Mouse (Mus musculus) kidney, adult 9 months (tissue): Measurements from ENCODE around the gene Acer3.

Experiments
- DNase-seq: peaks from one replicate; pipeline ENCODE4 v3.0.0; 2022

The Acer3 gene

DNA sequence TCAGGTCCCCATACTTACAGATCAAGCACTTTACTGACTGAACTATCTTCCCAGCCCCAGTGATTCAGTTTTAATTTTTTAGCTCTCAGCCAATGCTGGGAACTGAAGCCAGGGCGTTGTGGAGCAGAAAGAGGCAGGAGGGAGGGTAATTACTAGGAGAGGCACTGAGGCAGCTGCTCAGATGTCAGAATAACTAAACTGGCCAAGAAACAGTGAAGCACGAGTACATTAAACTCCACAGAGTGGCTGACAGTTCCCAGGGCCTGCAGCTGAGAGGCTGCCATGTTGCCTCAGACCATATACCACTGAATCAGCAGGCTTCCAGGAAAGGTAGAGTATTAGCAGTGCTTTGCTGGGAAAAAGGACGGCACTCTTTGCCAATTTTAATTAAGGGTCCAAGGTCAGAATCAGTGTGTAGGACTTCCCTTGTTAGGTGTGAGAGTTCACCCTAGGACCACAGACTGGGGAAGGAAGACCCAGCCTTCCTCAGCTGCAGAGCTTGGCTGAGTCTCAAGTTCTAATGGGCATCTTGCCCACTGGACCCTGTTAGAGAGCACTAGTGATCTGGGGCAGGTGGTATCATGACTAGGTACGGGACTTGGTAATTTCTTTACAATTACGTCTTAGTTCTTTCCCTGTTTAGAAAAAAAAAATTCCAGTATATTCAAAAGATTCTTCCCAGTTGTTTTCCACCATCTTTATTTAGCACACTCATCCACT is 11.8 kb upstream of the Acer3 start:
- no peak for DNase-seq

DNA sequence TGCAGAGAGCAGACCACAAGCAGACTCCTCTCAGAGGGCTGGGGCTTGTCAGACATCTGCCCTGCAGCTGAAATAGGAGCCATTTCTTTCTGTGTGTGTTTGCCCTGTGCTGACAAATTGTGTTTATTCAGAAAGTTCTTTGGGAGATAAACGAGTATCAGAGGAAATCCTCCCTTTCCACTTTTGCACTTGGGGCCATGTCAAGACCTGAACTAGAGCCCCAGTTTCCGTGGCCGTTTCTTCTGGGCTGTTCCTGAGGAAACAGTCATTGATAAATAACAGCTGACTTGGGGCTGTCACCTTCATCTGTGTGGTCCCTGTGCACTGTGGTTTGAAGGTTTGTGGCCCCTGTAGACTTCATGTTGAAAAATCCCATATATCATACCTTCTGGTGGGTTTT is 10.9 kb upstream of the Acer3 start:
- DNase-seq: no peak

DNA sequence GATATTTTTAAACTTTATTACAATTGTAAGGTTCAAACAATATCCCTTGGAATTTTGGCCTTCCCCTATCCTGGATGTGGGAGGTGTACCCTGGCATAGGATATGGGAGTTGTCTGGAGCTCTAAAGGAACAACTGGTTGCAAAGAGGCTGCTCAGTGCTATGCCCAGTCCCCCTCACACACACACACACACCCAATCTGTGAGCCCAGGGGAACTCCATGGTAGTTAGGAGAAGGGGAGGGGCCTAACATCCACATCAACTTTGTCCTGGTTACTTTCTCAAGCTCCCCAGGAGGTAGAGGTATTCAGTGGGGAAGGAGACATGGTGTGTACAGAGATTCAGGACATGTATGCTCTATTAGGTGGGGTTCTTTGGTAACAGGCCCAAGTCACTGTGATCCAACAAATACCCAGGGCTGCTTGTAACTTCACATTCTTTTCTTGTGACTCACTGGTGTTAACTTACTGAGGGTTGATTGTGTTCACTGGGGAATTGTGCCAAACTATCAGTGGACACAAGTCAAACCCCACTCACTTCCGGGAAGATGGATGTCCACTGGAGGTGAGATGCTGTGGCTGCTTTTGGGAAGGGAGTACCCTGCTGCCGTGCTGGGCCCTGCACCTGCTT is 9.5 kb upstream of the Acer3 start:
- DNase-seq: no peak

DNA sequence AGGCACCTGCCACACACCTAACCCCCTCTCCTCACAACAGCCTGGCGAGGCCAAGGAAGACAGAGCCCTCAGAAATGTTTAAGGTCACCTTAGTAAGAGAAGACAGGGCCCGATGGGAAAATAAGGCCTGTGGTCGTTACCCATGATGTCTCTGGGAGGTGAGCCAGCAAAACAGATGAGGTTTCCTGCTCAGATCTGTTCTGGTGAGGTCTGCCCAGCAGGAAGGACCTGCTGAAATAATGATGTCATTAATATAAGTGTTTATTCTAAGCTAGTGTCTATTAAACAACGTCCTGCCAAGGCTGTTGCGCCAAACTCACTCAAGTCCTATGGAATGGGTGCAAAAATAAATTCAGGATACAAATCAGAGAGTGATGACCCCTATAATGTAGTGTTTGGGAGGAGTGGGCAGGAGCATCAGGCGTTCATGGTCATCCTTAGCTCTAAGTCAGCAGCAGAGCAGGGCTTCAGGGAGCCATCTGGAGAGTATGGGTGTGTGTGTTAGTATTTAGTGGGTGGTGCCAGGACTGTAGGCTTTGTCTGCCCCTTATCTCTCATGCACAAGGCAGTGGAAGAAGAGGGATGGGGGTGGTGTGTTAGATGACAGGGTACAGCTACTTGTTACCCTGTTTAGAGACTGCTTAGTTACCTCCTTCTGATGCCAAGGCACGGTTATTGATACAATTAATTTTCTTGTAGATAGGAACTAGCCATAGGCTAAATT is 8.8 kb upstream of the Acer3 start:
- DNase-seq: no peak

DNA sequence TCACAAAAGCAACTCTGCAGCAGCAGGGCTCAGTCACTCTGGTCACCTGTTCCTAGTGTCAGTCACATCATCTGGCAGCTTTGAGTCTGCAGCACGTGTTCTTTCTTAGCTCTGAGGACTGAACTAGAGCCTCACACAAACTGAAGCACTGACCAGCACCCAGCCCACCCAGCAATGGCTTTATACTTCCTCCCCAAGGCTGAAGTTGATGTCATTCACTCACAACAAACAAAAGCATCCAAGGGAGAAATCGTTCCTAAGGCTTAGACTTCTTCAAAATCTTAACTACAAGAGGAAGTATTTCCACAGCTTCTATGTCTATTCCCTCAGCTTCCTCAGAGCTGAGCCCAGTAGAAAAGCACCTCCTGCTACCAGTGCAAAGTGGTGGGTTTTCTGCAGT is 7.3 kb upstream of the Acer3 start:
- DNase-seq: no peak

DNA sequence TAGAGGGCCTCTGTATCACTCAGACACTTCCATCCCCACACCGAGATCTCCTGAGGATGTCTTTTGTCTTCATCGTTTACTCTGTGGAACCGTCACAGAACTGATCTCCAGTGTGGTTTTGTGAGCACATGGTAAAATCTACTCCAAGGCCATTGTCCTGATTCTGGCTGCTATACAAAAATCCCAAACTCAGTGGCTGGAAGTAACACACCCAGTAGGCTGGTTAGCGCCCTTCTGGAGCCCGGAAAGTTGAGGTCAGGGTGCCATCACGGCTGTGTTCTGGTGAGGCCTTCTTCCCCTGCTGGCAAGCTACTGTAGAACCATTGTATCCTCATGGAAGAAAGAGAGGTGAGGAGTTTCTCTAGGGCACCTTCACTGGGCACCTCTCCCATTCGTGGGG is 5.0 kb upstream of the Acer3 start:
- no peak for DNase-seq

DNA sequence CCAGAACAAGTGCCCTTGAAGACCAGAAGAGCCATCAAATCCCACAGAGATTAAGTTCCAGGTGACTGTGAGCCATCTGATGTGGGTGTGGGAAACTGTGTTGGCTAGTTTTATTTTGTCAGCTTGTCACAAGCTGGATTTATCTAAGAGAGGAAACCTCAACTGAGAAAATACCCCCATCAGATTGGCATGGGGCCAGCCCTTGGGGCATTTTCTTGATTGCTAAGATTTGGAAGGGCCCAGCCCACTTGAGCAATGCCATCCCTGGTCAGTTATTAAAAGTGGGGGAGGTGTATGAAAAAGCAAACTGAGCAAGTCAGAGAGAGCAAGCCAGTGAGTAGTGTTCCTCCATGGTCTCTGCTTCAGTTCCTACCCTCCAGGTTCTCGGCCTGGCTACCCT is 3.2 kb upstream of the Acer3 start:
- DNase-seq: no peak

DNA sequence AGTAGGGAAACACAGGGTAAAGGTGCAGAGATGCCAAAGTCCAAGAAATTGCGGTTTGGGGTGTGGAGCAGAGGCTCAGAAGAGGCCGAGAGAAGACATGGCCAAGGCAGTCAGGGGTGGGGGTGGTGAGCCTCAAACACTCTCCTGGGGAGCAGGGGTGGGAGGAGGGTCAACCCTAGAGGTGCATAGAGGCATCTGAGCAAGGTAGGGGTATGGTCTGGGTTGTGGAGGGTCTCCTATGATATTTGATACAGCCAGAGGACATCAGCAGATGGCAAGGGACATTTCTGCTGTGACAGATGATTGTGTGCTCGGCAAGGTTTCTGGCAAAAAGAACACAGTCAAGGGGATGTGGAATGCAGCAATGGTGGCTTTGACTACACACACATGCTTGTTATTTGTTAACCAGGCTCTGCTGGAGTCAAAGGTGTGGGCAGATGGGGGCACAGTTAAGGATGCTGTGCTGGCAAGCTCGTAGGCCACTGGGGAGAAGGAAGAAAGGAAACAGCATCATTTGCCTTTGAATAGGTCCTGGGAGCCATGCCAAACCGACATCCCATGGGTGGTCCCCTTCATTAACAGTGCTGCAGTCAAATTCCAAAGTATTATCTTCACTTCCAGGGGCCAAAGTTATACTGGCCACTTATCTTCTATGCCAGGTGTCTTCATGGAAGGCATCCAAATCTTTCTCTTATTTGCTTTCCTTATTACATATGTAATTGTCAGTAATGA is 2.4 kb upstream of the Acer3 start:
- DNase-seq: peak; percentile 31

DNA sequence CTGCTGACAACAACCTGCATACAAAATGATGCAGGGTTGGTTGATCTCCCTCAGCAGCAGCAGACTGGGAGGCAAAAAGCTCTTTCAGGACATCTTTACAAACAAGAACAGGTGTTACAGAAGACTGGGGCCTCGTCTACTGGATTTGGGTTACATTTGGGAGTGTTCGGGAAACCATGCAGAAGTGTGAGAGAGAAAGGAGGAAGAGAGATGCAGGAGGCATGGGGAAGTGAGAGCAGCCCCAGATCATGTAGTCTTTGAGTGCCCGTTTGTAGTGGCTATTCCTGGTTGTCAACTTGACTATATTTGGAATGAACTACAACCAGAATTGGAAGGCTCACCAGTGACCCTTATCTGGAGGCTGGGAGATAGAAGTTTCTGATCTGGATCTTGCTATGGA is 1.4 kb upstream of the Acer3 start:
- no peak for DNase-seq

DNA sequence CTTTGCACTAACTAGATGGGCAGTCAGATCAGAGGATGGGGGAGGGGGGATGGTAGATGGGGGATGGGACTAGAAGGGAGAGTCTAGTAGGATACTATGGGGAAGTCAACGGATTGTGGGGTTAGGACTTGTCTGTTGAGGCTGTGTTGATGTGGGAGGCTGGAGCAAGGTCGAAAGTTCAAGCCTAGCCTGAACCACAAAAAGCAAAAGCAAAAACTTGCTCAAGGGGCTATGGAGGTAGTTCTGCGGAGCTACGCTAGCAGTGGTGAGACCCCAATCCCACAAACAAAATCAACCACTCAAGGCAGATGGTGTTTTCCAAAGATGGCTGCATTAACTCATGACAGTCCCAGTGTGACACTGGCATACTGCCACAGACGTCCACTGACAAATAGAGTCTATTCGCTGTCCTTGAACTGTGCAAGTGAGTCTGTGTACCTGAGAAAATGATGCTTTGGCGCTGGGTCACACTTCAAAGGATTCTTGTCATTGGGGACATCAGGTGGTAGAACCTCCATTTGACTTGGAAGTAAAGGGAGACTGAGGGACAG is 927 bp downstream of the Acer3 start:
- DNase-seq: no peak

DNA sequence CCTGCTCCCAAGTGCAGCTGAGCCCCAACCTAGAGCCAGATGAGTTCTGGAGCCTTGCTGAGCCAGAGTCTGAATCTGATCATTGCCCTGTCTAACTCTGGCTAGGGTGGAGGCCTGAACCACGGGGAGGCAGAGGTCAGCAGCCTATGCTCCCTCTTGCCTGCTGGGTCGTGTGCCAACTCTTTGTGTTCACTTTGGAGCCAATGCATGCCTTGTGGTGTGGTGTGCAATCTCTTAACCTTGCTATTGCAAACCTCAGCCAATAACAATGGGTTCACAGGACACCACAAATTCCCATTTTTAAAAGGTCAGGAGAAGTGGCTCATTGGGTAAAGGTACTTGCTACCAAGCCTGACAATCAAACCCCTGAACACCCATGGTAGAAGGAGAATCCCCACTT is 4.4 kb downstream of the Acer3 start:
- DNase-seq: no peak

DNA sequence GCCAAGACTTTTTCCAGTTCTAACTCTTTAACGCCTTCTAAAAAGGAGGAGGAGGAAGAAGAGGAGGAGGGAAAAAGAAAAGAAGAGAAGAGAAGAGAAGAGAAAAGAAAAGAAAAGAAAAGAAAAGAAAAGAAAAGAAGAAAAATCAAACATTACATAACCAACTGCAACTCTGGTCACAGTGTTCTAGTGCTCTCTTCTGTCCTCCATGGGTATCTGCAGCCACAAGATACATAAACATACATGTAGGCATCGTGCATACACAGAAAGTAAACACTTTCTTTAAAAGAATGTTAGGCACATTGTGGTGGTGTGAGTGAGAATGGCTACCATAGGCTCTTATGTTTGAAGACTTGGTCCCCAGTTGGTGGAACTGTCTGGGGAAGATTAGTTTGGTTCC is 5.9 kb downstream of the Acer3 start:
- no peak for DNase-seq

DNA sequence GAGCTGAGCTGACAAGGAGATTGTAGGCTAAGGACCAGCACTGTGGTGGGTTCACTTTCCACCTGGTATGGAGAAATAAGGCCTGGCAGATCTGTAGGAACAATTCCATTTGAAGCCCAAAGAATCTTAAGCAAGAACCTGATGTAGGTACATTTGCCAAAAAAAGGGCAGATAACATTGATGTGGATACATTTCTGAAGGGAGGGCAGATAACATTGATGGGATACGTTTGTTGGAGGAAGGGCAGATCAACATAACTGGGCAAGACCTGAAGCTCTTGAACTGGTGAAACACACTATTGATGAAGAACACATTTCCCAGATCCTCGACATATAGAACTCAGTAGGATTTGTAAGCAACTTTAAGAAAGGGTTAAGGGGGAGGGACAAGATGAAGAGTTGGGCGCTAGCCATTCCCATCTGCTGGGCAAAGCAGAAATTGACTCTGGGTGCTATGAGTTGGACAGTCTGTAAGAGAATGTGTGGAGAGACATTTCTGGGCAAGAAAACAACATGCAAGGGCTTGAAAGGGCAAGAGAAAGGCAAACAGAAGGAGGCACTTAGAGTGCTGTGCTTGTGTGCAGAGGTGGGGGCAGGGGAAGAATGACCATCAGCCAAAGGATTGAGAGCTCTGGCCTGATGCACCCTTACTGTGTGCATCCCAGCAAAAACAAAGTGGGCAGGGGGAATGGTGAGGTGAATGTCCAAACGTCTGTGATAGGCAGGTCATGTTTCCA is 8.7 kb downstream of the Acer3 start:
- DNase-seq: no peak

DNA sequence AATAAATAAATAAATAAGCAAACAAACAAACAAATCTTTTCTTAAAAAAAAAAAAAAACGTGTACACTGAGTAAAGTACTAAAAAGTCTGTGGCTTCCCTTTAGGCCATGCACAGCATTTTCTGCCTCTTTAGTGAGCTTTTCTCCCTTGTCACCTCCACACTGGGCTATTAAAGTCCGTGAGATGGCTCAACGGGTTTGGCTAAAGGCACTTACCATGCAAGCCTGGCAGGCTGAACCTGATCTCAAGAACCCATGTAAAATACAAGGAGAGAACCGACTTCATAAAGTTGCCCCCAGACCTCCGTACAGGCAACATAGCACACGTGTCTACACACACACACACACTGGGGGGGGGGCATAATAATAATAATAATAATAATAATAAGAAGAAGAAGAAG is 10.7 kb downstream of the Acer3 start:
- no peak for DNase-seq

DNA sequence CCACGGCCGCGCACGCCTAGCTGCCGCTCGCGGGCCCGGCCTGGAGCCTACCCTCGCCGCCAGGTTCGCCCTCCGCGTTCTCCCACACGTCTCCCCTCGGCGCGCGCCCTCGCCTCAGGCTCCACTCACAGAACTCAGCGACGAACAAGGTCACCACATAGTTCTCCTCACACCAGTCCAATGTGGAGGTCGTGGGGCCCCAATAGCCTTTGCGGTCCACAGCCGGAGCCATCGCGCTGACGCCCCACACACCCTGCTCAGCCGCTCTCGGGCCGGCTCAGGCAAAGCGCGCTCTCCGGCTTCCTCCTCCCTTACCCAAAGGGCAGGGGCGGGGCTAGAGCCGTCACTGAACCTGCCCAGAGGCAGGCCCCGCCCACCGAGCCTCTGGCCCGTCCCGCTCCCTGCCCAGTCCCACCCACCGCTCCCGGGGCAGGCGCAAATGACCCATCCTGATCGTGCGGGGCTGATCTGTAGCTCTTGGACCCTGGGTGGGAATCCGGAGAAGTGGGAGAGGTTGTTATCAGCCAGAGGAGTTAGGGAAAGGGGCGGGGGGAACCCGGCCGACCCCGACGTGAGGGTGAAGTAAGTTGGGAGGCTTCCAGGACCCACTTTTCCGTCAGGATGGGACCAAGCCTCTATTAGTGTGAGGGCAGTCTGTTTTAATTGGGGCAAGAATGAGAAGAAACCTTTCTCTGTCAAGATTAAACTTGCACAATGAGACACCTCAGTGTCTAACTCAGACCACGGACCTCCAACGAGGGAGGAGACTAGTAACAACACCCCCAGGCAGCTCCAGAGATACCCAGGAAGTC is 11.6 kb downstream of the Acer3 start:
- peak; percentile 95 for DNase-seq

DNA sequence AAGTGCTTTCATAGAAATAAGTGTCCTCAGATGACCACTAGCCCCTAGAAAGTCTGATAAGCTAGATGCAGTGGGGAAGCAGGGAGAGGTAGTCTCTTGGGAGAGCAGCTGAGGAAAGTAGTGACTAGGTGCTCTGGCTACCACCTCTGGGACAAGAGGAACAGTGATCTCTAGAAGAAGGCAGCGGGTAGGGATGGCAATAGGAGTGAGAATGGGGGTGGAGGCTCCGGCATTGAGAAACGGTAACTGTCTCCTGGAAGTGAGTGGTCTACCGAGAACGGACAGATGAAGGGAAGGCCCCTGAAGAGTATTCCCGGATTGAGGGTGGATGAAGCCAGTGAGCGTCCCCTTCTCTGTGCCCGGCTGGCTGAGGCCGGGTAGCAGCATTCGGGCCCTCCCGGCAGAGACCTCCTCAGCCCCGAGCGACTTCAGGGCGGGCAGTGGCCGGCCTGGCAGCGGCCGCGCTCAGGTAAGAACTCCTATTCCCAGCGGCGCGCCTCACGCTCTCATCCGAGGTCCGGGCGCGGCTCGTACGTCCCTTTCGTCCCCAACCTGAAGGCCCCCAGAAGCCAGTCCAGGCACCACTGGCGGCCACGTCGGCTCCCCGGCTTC is 12.3 kb downstream of the Acer3 start:
- DNase-seq: peak; percentile 19

DNA sequence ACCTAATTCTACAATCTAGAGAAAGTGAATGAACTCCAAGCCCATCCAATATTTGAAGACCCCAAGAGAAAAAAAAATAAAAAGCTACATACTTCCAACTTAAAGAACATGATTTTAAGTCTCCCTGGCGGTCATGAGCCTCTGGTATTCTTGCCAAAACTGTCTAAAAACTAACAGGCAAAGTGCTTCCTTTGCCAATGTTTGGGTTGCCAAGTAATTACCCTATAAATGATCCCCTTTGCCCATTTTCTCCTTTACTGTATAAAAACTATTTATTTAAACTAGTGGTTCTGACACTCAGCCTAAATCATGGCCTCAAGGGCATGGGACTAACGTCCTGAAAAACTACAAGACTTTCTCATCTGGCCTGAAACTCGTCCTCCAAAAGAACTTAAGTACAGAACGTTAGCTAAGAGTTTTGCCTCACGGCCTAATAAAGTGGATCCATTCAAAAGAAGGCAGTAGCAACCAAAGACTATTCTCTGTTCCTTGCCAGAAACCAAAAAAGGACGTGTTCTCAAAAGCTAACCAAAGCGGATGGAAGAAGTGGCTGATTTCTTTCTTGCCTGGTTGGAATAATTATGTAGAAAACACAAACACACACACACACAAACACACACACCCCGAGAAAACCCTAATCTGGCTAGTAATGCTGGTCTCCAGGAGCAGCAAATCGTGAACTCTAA is 12.9 kb downstream of the Acer3 start:
- peak; percentile 47 for DNase-seq

DNA sequence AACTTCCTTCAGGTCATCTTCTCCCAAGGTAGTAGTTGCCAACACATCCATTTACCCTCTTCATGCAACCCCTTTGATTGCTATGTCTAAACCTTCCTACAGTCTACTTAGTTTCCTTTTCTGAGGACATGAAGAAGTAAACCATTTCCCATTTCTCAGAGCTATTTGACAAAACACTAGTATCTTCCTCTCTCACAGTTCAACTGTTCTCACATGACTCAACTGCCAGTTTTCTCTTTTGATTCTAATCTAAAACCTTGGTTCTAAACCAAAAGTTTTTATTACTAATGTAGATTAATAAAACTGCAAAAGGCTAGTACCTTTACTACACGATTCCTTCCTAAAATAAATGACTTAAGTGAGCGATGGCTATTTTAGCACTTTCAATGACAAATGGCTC is 13.6 kb downstream of the Acer3 start:
- DNase-seq: no peak

DNA sequence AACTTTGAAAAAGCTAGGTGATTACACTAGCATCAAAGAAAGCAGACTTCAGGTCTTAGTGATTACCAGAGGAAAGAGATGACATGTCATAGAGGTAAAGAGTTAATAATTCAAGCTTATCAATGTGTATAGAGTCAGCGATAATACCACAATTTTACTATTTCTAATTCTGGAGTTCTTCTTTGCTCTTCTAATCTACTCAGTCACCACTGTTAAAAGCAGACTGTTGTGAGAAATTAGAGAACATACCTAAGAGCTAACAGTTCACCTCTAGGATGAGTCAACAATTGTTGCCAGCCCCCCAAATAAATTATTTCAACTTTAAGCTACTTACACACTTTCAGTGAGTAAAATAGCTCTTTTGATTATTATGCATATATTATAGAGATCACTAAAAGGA is 28.1 kb downstream of the Acer3 start:
- no peak for DNase-seq

DNA sequence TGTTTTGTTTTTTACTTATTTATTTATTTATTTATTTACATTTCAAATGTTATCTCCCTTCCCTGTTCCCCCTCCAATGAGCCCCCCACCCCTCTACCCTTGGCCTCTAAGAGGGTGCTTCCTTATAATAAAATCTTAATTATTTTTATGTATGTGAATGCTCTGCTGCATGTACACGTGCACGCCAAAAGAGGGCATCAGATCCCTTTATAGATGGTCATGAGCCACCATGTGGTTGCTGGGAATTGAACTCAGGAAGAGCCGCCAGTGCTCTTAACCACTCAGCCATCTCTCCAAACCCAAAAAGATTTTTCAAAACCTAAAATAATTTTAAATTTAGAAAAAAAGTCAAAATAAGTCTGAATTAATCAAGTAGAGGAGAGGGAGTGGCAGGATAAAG is 31.4 kb downstream of the Acer3 start:
- DNase-seq: peak; percentile 33

DNA sequence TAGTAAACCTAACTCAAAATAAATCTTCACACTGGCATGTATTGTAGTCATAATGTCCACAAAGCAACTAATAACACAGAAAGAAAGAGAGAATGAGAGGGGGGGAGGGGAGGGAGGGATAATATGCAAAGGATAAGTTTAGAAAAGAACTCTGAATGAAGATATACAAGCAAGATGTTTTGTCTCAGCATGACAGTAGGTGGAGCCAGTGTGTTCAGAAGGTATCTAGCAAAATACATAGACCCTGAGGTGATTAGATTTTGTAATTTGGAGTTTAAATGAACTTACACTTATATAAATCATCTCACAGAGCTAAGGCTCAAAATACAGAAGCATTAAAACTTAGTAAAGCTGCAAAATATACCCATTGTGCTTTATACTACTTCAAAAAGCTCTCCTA is 44.7 kb downstream of the Acer3 start:
- DNase-seq: peak; percentile 11
